Mouse (Mus musculus): ENCODE results near the gene Maco1. TPM values are rescaled to one million over a fixed set of nuclear protein-coding genes. Genes with fewer than 3 reads are reported as not detected.
A peak's percentile ranks its signal among the peaks of the same experiment; 100 is the strongest.

Gene Maco1
- polyA plus RNA-seq (2014; fragmentation: Nextera tagmentation; extraction: Ambion mirVana) = 46.1 and 48.4 TPM in 2 replicates

DNA sequence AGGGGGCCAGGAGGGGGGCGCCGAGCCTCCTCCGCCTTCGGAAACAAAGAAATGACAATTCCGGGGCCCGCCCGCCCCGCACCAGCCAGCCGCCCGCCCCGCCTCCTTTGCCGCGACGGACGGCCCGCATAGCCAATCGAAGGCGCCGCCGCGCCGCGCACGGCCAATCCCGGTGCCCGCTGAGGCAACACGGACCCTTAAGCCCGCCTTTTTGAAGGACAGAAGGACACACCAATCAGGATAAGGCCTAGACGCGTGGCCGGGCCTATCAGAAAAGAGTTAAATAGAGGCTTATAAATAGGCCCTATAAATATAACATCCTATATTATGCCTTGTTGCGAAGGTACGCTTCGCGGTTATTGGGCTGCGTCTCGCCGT lies at the start of gene Maco1:
Gene Maco1, minus strand, starts transcription at position 87 of the 378 bp plus-strand sequence.
- 1% methylated on average over 38 of the region's 38 CpGs for WGBS
- H3K4me2 ChIP-seq (replicated peaks; ENCODE audit: low read depth, low read length) = peak within 1 kb of the TSS; percentile 73

DNA sequence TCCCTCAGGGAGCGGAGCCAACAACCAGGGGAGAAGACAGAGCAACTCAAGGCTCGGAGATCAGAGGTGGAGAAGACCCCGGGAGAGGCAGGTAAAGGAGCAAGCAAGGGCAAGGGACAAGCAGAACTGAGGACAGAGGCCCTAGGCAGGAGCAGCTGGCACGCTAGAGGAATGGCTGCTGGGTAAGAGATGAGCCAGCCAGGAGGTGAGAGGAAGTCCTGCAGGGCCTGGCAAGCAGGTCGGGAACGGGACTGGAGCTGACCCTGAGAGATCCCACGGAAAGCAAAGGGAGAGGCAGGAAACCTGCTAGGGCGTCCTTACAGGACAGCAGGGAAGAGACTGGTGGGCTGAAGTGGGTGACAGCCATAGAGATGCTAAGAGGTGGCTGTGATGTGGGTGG lies 48.0 kb upstream of the Maco1 start:
- no peak overlapping the region for H3K27ac ChIP-seq (ENCODE audit: low read length)
- H3K4me2 ChIP-seq (replicated peaks; ENCODE audit: low read depth, low read length) = no peak overlapping the region
- H3K4me1 ChIP-seq (ENCODE audit: control insufficient read depth, insufficient read depth, low read length) = no peaks in the 10 kb centered on the region
- no peak overlapping the region for H3K9ac ChIP-seq (replicated peaks; ENCODE audit: low read depth, low read length)
- WGBS = 95% methylated on average over 8 of the region's 8 CpGs
- no peak overlapping the region for H3K4me3 ChIP-seq (ENCODE audit: low read depth, low read length)
- no peaks in the 10 kb centered on the region for H3K27me3 ChIP-seq (ENCODE audit: control insufficient read depth, insufficient read depth, low read length)
- ATAC-seq (ENCODE audit: insufficient number of reproducible peaks, insufficient read depth, low FRiP score, low read depth) = no peak
- H3K36me3 ChIP-seq (ENCODE audit: control insufficient read depth, insufficient read depth, low read length) = peaks cover 75% of the 10 kb centered on the region
- H3K9me3 ChIP-seq (ENCODE audit: control insufficient read depth, low read depth, low read length) = no peaks in the 10 kb centered on the region

More for the DNA sequence above, at the start of gene Maco1:
- H3K4me3 ChIP-seq (ENCODE audit: low read depth, low read length) = peak within 1 kb of the TSS; percentile 95
- peak within 1 kb of the TSS; percentile 87 for H3K27ac ChIP-seq (ENCODE audit: low read length)
- H3K36me3 ChIP-seq (ENCODE audit: control insufficient read depth, insufficient read depth, low read length) = no peaks in the 10 kb centered on the region
- H3K4me1 ChIP-seq (ENCODE audit: control insufficient read depth, insufficient read depth, low read length) = peaks cover 15% of the 10 kb centered on the region
- H3K27me3 ChIP-seq (ENCODE audit: control insufficient read depth, insufficient read depth, low read length) = no peaks in the 10 kb centered on the region
- peak within 1 kb of the TSS; percentile 87 for H3K9ac ChIP-seq (replicated peaks; ENCODE audit: low read depth, low read length)
- H3K9me3 ChIP-seq (ENCODE audit: control insufficient read depth, low read depth, low read length) = no peaks in the 10 kb centered on the region
- ATAC-seq (ENCODE audit: insufficient number of reproducible peaks, insufficient read depth, low FRiP score, low read depth) = peak; percentile 96

DNA sequence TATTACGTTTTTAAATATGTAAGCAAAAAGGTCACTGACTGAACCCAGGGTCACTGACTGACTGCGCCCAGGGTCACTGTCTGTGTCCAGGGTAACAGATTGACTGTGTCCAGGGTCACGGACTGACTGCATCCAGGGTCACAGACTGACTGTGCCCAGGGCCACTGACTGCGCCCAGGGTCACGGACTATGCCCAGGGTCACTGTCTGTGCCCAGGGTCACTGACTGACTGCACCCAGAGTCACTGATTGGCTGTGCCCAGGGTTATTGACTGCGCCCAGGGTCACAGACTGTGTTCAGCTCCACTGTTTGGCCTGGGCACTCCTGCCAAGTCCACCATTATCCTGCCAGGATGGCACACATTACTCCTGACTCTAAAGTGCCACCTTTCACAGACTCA lies 44.1 kb upstream of the Maco1 start:
- Histone ChIP-seq H3K4me1 (ENCODE audit: control insufficient read depth, insufficient read depth, low read length) (no peaks in the 10 kb centered on the region), H3K4me2 (replicated peaks; ENCODE audit: low read depth, low read length) (no peak overlapping the region), H3K36me3 (ENCODE audit: control insufficient read depth, insufficient read depth, low read length) (peaks cover 48% of the 10 kb centered on the region), H3K4me3 (ENCODE audit: low read depth, low read length) (no peak overlapping the region), H3K27me3 (ENCODE audit: control insufficient read depth, insufficient read depth, low read length) (no peaks in the 10 kb centered on the region), H3K9me3 (ENCODE audit: control insufficient read depth, low read depth, low read length) (no peaks in the 10 kb centered on the region), H3K27ac (ENCODE audit: low read length) (no peak overlapping the region), H3K9ac (replicated peaks; ENCODE audit: low read depth, low read length) (no peak overlapping the region)
- ATAC-seq (ENCODE audit: insufficient number of reproducible peaks, insufficient read depth, low FRiP score, low read depth) = no peak
- WGBS = 84% methylated on average over 6 of the region's 6 CpGs

DNA sequence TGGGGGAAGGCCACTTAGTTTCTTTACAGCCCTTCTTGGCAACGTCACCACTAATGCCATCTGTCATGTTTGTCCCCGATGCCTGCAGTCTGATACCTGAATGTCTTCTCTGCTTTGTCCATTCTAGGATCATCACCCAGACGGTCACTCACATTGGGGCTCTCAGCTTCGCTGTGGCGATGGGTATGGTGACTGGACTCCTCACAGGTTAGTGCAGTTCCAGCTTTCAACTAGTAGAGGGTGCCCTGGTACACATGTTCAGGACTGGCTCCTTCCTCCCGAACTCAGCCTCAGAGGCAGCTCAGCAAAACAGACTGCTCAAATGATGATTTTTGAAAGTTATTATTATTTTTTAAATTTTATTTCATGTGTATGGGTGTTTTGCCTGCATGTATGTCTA lies 39.0 kb upstream of the Maco1 start:
- Histone ChIP-seq H3K4me1 (ENCODE audit: control insufficient read depth, insufficient read depth, low read length) (no peaks in the 10 kb centered on the region), H3K9me3 (ENCODE audit: control insufficient read depth, low read depth, low read length) (no peaks in the 10 kb centered on the region), H3K4me3 (ENCODE audit: low read depth, low read length) (no peak overlapping the region), H3K27ac (ENCODE audit: low read length) (no peak overlapping the region), H3K27me3 (ENCODE audit: control insufficient read depth, insufficient read depth, low read length) (no peaks in the 10 kb centered on the region), H3K9ac (replicated peaks; ENCODE audit: low read depth, low read length) (no peak overlapping the region), H3K36me3 (ENCODE audit: control insufficient read depth, insufficient read depth, low read length) (peaks cover 12% of the 10 kb centered on the region; the same call in 1 of the 2 replicates), H3K4me2 (replicated peaks; ENCODE audit: low read depth, low read length) (no peak overlapping the region)
- no peak for ATAC-seq (ENCODE audit: insufficient number of reproducible peaks, insufficient read depth, low FRiP score, low read depth)
- 82% methylated on average over 6 of the region's 6 CpGs for WGBS

DNA sequence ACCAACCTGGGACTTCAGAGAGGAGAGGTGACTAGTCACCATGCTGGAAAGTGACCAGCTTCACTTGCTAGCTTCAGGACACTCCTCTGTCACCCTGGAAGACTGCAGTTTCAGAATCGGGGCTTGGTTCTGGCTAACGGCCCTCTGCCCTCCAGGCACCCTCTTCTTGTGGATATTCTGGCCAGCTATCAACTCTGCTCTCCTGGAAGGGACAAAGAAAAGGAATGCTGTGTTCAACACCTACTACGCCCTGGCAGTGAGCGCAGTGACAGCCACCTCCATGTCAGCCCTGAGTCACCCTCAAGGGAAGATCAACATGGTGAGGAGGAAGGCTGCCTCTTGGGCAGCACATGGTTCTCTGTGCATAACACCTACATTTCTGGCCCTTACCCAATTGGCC lies 31.2 kb upstream of the Maco1 start:
- ATAC-seq (ENCODE audit: insufficient number of reproducible peaks, insufficient read depth, low FRiP score, low read depth) = no peak
- Histone ChIP-seq H3K4me2 (replicated peaks; ENCODE audit: low read depth, low read length) (no peak overlapping the region), H3K36me3 (ENCODE audit: control insufficient read depth, insufficient read depth, low read length) (no peaks in the 10 kb centered on the region), H3K27me3 (ENCODE audit: control insufficient read depth, insufficient read depth, low read length) (no peaks in the 10 kb centered on the region), H3K9ac (replicated peaks; ENCODE audit: low read depth, low read length) (no peak overlapping the region), H3K9me3 (ENCODE audit: control insufficient read depth, low read depth, low read length) (no peaks in the 10 kb centered on the region), H3K4me1 (ENCODE audit: control insufficient read depth, insufficient read depth, low read length) (0 out of 2 replicates have a peak, but pooled peaks cover 4% of the 10 kb centered on the region), H3K27ac (ENCODE audit: low read length) (no peak overlapping the region), H3K4me3 (ENCODE audit: low read depth, low read length) (no peak overlapping the region)
- WGBS = 92% methylated on average over 4 of the region's 4 CpGs

DNA sequence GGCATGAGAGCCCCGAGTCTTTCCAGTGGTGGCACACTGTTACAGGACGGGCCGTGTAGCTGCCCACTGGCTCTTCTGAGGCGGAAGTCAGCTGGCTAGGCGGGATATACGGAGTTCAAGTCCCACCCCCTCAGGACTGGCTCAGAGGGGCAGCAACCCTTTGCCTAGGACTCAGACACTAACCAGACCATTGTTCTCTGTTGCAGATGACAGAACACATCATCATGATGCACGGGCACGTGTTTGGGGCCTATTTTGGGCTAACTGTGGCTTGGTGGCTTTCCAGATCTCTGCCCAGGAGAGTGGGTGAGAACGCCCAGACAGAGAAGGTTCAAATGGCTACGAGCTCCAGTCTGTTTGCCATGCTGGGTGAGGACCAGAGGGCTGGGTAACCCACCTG lies 30.7 kb upstream of the Maco1 start:
- Histone ChIP-seq H3K4me3 (ENCODE audit: low read depth, low read length) (no peak overlapping the region), H3K4me2 (replicated peaks; ENCODE audit: low read depth, low read length) (no peak overlapping the region), H3K9me3 (ENCODE audit: control insufficient read depth, low read depth, low read length) (no peaks in the 10 kb centered on the region), H3K4me1 (ENCODE audit: control insufficient read depth, insufficient read depth, low read length) (0 out of 2 replicates have a peak, but pooled peaks cover 4% of the 10 kb centered on the region), H3K9ac (replicated peaks; ENCODE audit: low read depth, low read length) (no peak overlapping the region), H3K27me3 (ENCODE audit: control insufficient read depth, insufficient read depth, low read length) (no peaks in the 10 kb centered on the region), H3K27ac (ENCODE audit: low read length) (no peak overlapping the region), H3K36me3 (ENCODE audit: control insufficient read depth, insufficient read depth, low read length) (no peaks in the 10 kb centered on the region)
- 84% methylated on average over 10 of the region's 10 CpGs for WGBS
- no peak for ATAC-seq (ENCODE audit: insufficient number of reproducible peaks, insufficient read depth, low FRiP score, low read depth)

DNA sequence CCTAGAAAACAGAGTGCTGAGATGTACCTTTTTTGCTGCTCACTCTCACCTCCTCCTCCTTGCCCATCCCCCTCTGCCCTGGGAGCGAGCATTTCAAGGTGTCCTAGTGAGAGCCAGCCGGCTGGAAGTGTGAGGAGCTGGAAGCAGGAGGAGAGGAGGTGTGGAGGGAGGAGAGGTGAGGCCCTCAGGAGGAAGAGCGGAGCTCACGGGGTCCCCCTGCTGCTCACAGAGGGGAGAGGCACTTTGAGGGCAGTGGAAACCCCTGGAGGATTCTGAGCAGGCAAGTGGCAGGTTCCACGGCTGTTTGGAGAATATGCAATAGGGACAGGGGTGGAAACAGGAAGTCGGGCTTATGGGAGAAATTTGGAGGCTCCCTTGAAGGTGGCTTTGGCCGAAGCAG lies 30.1 kb upstream of the Maco1 start:
- Histone ChIP-seq H3K27ac (ENCODE audit: low read length) (no peak overlapping the region), H3K36me3 (ENCODE audit: control insufficient read depth, insufficient read depth, low read length) (no peaks in the 10 kb centered on the region), H3K9me3 (ENCODE audit: control insufficient read depth, low read depth, low read length) (no peaks in the 10 kb centered on the region), H3K4me1 (ENCODE audit: control insufficient read depth, insufficient read depth, low read length) (0 out of 2 replicates have a peak, but pooled peaks cover 4% of the 10 kb centered on the region), H3K27me3 (ENCODE audit: control insufficient read depth, insufficient read depth, low read length) (no peaks in the 10 kb centered on the region), H3K9ac (replicated peaks; ENCODE audit: low read depth, low read length) (no peak overlapping the region), H3K4me2 (replicated peaks; ENCODE audit: low read depth, low read length) (no peak overlapping the region), H3K4me3 (ENCODE audit: low read depth, low read length) (no peak overlapping the region)
- 26% methylated on average over 7 of the region's 7 CpGs for WGBS
- ATAC-seq (ENCODE audit: insufficient number of reproducible peaks, insufficient read depth, low FRiP score, low read depth) = no peak

DNA sequence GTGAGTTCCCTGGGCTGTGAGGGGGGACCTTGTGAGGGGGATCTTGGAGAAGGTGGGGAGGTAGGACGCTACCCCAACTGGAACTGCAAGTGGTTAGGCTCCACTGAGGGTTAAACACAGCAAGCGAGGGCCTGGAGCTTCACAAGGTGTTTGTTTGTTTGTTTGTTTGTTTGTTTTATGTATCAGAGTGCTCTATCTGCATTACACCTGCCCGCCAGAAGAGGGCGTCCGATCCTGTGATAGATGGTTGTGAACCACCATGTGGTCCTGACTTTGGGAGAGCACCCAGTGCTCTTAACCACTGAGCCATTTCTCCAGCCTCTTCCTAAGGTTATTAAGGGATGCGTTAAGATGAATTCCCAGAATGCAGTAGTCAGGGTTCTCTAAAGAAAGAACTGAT lies 26.9 kb upstream of the Maco1 start:
- no peak overlapping the region for H3K9ac ChIP-seq (replicated peaks; ENCODE audit: low read depth, low read length)
- H3K36me3 ChIP-seq (ENCODE audit: control insufficient read depth, insufficient read depth, low read length) = no peaks in the 10 kb centered on the region
- H3K27me3 ChIP-seq (ENCODE audit: control insufficient read depth, insufficient read depth, low read length) = no peaks in the 10 kb centered on the region
- H3K4me2 ChIP-seq (replicated peaks; ENCODE audit: low read depth, low read length) = peak overlapping the region; percentile 56
- H3K27ac ChIP-seq (ENCODE audit: low read length) = no peak overlapping the region
- WGBS = 39% methylated on average over 6 of the region's 6 CpGs
- ATAC-seq (ENCODE audit: insufficient number of reproducible peaks, insufficient read depth, low FRiP score, low read depth) = no peak
- 0 out of 2 replicates have a peak, but pooled peaks cover 4% of the 10 kb centered on the region for H3K4me1 ChIP-seq (ENCODE audit: control insufficient read depth, insufficient read depth, low read length)
- H3K4me3 ChIP-seq (ENCODE audit: low read depth, low read length) = peak overlapping the region; percentile 24; the same call in 1 of the 2 replicates
- H3K9me3 ChIP-seq (ENCODE audit: control insufficient read depth, low read depth, low read length) = no peaks in the 10 kb centered on the region

DNA sequence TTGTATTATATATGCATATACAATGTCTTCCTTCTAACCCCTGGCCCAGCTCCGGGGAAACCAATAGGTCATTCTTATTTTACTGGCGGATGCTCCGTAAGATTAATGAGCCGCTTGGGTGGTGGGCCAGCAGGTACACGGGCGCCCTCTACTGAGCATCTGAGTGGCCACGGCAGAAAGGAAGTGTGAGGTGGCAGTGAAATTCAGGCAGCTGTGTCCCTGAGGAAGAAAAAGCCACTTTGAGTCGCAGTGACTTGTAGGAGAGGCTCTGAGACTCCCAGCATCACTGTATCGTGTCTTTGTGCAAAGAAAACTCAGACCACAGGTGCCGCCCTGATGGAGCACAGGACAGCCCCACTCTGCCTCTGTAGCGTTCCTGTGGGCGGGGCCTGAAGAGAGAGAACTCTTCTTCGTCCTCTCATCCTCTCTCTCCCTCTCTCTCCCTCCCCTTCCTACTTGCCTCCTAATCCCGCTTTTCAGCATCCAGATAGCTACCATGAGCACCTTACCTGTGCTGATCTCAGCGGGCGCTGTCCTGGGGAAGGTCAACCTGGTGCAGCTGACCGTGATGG lies 26.4 kb upstream of the Maco1 start:
- no peak for ATAC-seq (ENCODE audit: insufficient number of reproducible peaks, insufficient read depth, low FRiP score, low read depth)
- H3K4me3 ChIP-seq (ENCODE audit: low read depth, low read length) = peak overlapping the region; percentile 24
- H3K9ac ChIP-seq (replicated peaks; ENCODE audit: low read depth, low read length) = no peak overlapping the region
- H3K36me3 ChIP-seq (ENCODE audit: control insufficient read depth, insufficient read depth, low read length) = no peaks in the 10 kb centered on the region
- 0 out of 2 replicates have a peak, but pooled peaks cover 4% of the 10 kb centered on the region for H3K4me1 ChIP-seq (ENCODE audit: control insufficient read depth, insufficient read depth, low read length)
- H3K9me3 ChIP-seq (ENCODE audit: control insufficient read depth, low read depth, low read length) = no peaks in the 10 kb centered on the region
- H3K4me2 ChIP-seq (replicated peaks; ENCODE audit: low read depth, low read length) = peak overlapping the region; percentile 56
- no peak overlapping the region for H3K27ac ChIP-seq (ENCODE audit: low read length)
- WGBS = 3% methylated on average over 17 of the region's 17 CpGs
- no peaks in the 10 kb centered on the region for H3K27me3 ChIP-seq (ENCODE audit: control insufficient read depth, insufficient read depth, low read length)

Data from stomach, embryonic 14.5 days (tissue).